Mouse (Mus musculus) heart, postnatal 0 days (tissue): Measurements from ENCODE around the gene Piga. TPM values are rescaled to one million over a fixed set of nuclear protein-coding genes. Genes with fewer than 3 reads are reported as not detected.

Experiments
- ATAC-seq: fragments of 200-750 bp; cut with Nextera tagmentation; 2 replicates; pipeline ENCODE4 v1.8.0; 2017; ENCODE audit warnings: low read depth, moderate number of reproducible peaks, moderate library complexity; ENCODE audit not compliant: insufficient read depth
- DNase-seq: peaks from one replicate; pipeline ENCODE4 v3.0.0-alpha.2; 2016; ENCODE audit warnings: low spot score
- H3K27ac ChIP-seq: fragments of 300-500 bp; sonication (generic); 2 replicates; pipeline ENCODE4 v1.5.1; 2014; ENCODE audit warnings: low read depth, mild to moderate bottlenecking
- H3K27me3 ChIP-seq: fragments of 300-500 bp; sonication (generic); 2 replicates; pipeline ENCODE4 v1.6.1; 2014; ENCODE audit warnings: low read length, mixed read lengths; ENCODE audit not compliant: control insufficient read depth, insufficient read depth
- H3K36me3 ChIP-seq: fragments of 300-500 bp; sonication (generic); replicated peaks from 2 replicates; pipeline ENCODE4 v1.6.1; 2014; ENCODE audit warnings: low read length, mixed read lengths; ENCODE audit not compliant: control insufficient read depth, insufficient read depth
- H3K4me1 ChIP-seq: fragments of 300-500 bp; sonication (generic); 2 replicates; pipeline ENCODE4 v1.6.1; 2014; ENCODE audit warnings: antibody characterized with exemption; ENCODE audit not compliant: control insufficient read depth, insufficient read depth
- H3K4me2 ChIP-seq: fragments of 300-500 bp; sonication (generic); 2 replicates; pipeline ENCODE4 v1.6.1; 2014; ENCODE audit warnings: low read depth, mild to moderate bottlenecking, low read length, moderate library complexity
- H3K4me3 ChIP-seq: fragments of 300-500 bp; sonication (generic); 2 replicates; pipeline ENCODE4 v1.5.1; 2014; ENCODE audit warnings: low read depth, low read length
- H3K9ac ChIP-seq: fragments of 300-500 bp; sonication (generic); replicated peaks from 2 replicates; pipeline ENCODE4 v1.6.1; 2014; ENCODE audit warnings: low read depth, low read length, mixed read lengths
- H3K9me3 ChIP-seq: fragments of 300-500 bp; sonication (generic); replicated peaks from 2 replicates; pipeline ENCODE4 v1.6.1; 2016; ENCODE audit warnings: low read length; ENCODE audit not compliant: control insufficient read depth
- CTCF ChIP-seq: IDR thresholded peaks from 2 replicates; pipeline ENCODE4 v1.5.1; 2016; ENCODE audit warnings: antibody characterized with exemption, control low read depth, low read depth
- EP300 ChIP-seq: IDR thresholded peaks from 2 replicates; pipeline ENCODE4 v1.6.1; 2016; ENCODE audit warnings: antibody characterized with exemption, low read depth
- WGBS: fragments of 180-500 bp; shearing (Covaris S2); extraction: QIAGEN DNeasy Blood & Tissue Kit; methylation state at CpG from one replicate; pipeline ENCODE4 v1.1.7; 2014; 5-methylcytosine and 5-hydroxymethylcytosine counted together
- polyA plus RNA-seq: library from polyadenylated mRNA; unstranded; fragments of >200 nt; fragmentation: Nextera tagmentation; extraction: Ambion mirVana; gene quantifications from 2 replicates; pipeline ENCODE4 v1.2.1, GENCODE M21; 2015
- total RNA-seq: library from RNA; depleted of rRNA; stranded (reverse); fragments of >200 nt; gene quantifications from 2 replicates; pipeline ENCODE4 v1.2.3, GENCODE M21; 2014; ENCODE audit warnings: low replicate concordance; rRNA removed

The Piga gene
- total RNA-seq: 2.2 and 6.4 TPM in 2 replicates
- 2.7 TPM in 2 replicates for polyA plus RNA-seq

DNA sequence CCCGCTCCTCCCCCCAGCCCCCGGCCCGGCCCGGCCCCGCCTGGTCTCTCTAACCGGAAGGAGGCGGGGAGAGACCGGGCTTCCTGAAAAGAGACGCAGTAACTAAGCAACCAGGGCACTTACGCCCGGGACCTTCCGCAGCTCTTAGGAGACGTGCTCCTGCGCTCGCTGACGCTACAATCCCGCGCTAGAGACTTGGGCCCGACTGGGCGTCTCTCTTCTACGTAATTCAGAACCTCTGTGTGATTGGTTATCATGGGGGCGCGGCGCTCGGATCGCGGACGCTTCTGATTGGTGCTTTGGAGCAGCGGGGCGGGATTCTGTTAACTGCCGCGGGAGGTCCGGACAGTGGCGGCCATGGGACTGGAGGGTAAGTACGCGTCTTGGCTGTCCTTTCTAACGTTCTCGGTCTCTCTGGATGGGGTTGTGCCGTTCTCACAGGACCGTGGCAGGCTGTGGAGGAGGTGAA is at the start of gene Piga:
Gene Piga, plus strand, starts transcription at position 317 of the 469 bp plus-strand sequence.
- 20% methylated on average over 40 of the region's 40 CpGs for WGBS
- DNase-seq (peak; percentile 96), ATAC-seq (peak; percentile 99)

DNA sequence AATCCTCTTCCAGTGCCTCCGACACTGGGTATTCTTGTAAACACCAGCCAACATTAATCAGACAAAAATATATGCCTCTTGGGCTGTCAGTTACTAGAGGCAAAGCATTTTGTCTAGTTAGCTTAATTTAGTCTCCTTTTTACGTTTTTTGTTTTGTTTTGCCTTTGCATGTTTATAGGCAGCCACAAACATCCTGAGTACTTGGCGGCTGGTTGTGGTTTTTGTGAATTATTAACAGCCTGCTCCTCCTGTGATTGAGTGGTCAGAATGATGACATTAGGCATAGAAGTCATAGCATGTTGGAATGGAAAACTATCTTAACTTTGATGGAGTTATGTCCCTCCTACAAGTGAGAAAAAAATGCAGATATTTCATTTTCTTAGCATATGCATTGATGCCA is 49.0 kb upstream of the Piga start:
- Histone ChIP-seq H3K4me2 (no peak overlapping the region), H3K9ac (no peak overlapping the region), H3K27ac (no peak overlapping the region), H3K4me3 (no peak overlapping the region), H3K36me3 (no peaks in the 10 kb centered on the region), H3K4me1 (no peaks in the 10 kb centered on the region), H3K27me3 (no peaks in the 10 kb centered on the region), H3K9me3 (no peaks in the 10 kb centered on the region)
- WGBS: 82% methylated on average over 3 of the region's 3 CpGs
- ATAC-seq: no peak
- DNase-seq: no peak
- TF ChIP-seq EP300 (no peak), CTCF (no peak)

More for the DNA sequence above, at the start of gene Piga:
- Histone ChIP-seq H3K27ac (peak within 1 kb of the TSS; percentile 79), H3K36me3 (0 out of 2 replicates have a peak, but pooled peaks cover 7% of the 10 kb centered on the region), H3K9ac (peak within 1 kb of the TSS; percentile 79), H3K4me1 (no peaks in the 10 kb centered on the region), H3K4me2 (peak within 1 kb of the TSS; percentile 73), H3K27me3 (no peaks in the 10 kb centered on the region), H3K9me3 (no peaks in the 10 kb centered on the region), H3K4me3 (peak within 1 kb of the TSS; percentile 69)
- TF ChIP-seq CTCF (no peak), EP300 (peak; percentile 49; the same call in 1 of the 2 replicates)

DNA sequence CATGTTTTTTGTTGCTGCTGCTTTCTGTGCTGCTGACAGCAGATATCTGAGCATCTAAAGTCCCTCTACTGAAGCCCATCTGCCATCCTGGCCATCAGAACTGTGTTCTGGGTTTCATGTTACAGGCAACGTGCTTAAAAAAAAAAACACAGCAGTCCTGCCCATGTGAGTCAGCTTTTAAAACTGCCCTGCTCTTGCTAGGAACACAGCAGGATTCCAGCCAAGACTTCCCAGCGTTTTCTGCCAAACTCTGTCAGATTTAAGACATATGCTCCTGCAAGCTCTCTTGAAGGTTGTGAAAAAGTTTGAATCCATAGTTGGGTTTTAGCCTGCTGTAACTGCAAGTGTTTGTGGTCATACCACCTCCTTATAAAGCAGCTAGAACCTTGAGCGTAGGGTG is 46.5 kb upstream of the Piga start, which contains the start of gene Vegfd:
Gene Vegfd, plus strand, starts transcription at position 298 of the 400 bp plus-strand sequence.
- no peak within 1 kb of the TSS for H3K4me2 ChIP-seq
- ATAC-seq: no peak

DNA sequence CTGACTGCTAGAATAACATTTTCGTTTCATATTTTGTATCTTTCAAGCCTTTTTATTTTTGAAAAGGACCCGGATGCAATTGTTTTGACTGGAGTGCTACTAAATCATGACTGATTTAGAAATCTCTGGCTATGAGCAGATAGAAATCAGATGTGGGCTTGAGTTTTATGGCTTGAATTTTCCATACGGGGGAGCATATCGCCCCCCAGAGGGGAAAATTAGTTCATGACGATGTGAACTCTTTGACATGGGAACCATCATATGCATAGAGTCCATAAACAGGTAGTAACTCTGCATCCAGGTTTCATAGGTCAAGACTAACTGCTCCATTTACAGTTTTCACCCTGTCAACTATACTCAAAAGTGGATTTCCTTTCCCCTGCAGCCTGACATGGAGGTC is 45.0 kb upstream of the Piga start:
- Histone ChIP-seq H3K9me3 (no peaks in the 10 kb centered on the region), H3K27ac (no peak overlapping the region), H3K4me2 (no peak overlapping the region), H3K4me3 (no peak overlapping the region), H3K4me1 (no peaks in the 10 kb centered on the region), H3K36me3 (no peaks in the 10 kb centered on the region), H3K9ac (no peak overlapping the region), H3K27me3 (no peaks in the 10 kb centered on the region)
- TF ChIP-seq CTCF (no peak; the same call in 1 of the 2 replicates), EP300 (no peak)
- ATAC-seq (no peak), DNase-seq (no peak)
- WGBS: 44% methylated on average over 5 of the region's 5 CpGs

More for the DNA sequence above, 46.5 kb upstream of the Piga start, which contains the start of gene Vegfd:
- WGBS: 19% methylated on average over 3 of the region's 3 CpGs
- DNase-seq: peak; percentile 38
- no peak for TF ChIP-seq EP300
- no peak for TF ChIP-seq CTCF
- Histone ChIP-seq H3K9me3 (no peaks in the 10 kb centered on the region), H3K27ac (no peak within 1 kb of the TSS), H3K4me3 (no peak within 1 kb of the TSS), H3K9ac (no peak within 1 kb of the TSS), H3K4me1 (no peaks in the 10 kb centered on the region), H3K36me3 (no peaks in the 10 kb centered on the region), H3K27me3 (no peaks in the 10 kb centered on the region)

DNA sequence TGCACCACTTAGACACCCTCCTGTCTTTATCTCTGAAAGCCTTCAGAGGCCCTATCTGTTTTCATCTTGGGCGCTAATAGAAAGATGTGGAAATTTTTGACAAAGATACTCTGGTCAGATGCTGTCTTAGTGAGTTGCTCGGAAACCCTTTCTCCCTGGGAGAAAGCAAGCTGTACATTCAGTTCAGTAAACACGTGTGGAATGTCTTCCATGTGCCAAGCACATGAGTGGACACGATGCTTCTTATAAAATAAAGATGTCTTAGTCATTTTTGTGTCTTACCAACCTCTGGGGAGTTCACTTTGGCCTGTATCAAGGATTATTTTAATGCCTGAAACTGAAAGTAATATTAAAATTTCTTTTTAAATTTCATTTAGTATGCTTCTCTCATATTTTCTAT is 39.9 kb upstream of the Piga start:
- no peak overlapping the region for H3K27ac ChIP-seq
- no peaks in the 10 kb centered on the region for H3K9me3 ChIP-seq
- H3K4me3 ChIP-seq: no peak overlapping the region
- no peaks in the 10 kb centered on the region for H3K4me1 ChIP-seq
- 60% methylated on average over 4 of the region's 4 CpGs for WGBS
- no peak overlapping the region for H3K4me2 ChIP-seq
- no peak; the same call in 1 of the 2 replicates for ATAC-seq
- H3K36me3 ChIP-seq: no peaks in the 10 kb centered on the region
- TF ChIP-seq EP300 (no peak), CTCF (no peak)
- no peak for DNase-seq
- H3K9ac ChIP-seq: no peak overlapping the region
- no peaks in the 10 kb centered on the region for H3K27me3 ChIP-seq
